Mouse (Mus musculus): ENCODE data around the gene Pear1. TPM values are rescaled to one million over a fixed set of nuclear protein-coding genes. Genes with fewer than 3 reads are reported as not detected.

Pear1 gene
- polyA plus RNA-seq, 1 experiment from 2014 or later = 13.2 TPM

DNA sequence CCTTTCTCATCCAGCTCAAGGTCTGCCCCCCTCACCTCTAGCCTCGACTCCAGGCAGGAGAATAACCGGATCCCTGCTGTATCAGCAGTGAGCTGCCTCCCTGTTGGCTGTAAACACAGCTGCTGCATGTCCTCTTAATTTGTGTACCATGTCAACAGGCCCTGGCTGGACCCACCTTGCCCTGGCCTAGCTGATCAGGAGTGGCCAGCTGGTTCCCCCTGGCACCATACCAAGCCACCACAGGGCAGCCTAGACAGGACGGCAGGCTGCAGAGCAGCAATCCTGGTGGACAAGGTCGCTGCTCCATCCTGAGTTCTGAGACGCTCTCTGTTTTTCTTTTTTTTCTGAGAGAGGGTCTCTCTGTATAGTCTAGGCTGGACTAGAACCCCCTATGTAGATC is 22.4 kb downstream of the Pear1 start:
- no peaks in the 10 kb centered on the region for H3K36me3 ChIP-seq

DNA sequence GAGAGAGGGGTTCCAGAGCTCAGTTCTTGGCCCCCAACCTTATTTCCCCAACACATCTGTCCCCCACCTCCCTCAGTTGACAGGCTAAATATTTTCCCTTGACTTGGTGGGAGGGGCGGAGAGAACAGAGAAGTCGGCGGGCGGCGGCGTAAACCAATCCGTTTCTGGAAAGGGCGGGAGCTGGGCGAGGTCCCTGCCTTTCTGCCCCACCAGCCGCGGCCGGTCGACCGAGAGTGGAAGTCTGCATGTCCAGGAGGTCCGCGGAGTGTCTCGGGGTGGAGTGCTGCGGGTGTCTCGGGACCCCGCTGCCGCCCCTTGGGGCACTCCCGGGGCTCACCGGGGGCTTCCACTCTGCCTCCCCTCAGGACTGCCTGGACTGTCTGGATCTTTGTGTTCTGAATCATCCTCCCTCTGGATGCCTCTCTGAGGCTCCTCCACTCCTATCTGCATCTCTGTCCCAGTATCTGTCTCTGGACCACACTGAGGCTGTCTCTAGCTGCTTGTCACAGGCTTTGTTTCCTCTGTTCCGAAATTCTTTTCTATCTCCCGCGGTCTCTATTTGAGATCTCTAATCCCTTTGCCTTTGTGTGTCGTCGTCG is 27.3 kb downstream of the Pear1 start, which contains the start of gene Insrr:
Gene Insrr, plus strand, starts transcription at position 216 of the 599 bp plus-strand sequence.
- Histone ChIP-seq H3K27me3 (peaks cover 100% of the 10 kb centered on the region), H3K9me3 (replicated peaks) (no peaks in the 10 kb centered on the region), H3K27ac (no peak within 1 kb of the TSS), H3K4me2 (replicated peaks) (peak within 1 kb of the TSS; percentile 54), H3K4me1 (peaks cover 37% of the 10 kb centered on the region), H3K36me3 (no peaks in the 10 kb centered on the region), H3K9ac (peak within 1 kb of the TSS; percentile 49), H3K4me3 (peak within 1 kb of the TSS; percentile 28)
- under 1% methylated on average over 29 of the region's 29 CpGs for WGBS
- no peak for ATAC-seq (ENCODE audit: low FRiP score)

More for the DNA sequence above, 22.4 kb downstream of the Pear1 start:
- H3K4me1 ChIP-seq = peaks cover 26% of the 10 kb centered on the region
- H3K27me3 ChIP-seq = peaks cover 98% of the 10 kb centered on the region
- no peak overlapping the region for H3K4me3 ChIP-seq
- WGBS = 53% methylated on average over 5 of the region's 5 CpGs
- H3K27ac ChIP-seq = no peak overlapping the region
- H3K9me3 ChIP-seq (replicated peaks) = no peaks in the 10 kb centered on the region
- H3K4me2 ChIP-seq (replicated peaks) = no peak overlapping the region
- no peak for ATAC-seq (ENCODE audit: low FRiP score)
- no peak overlapping the region; the same call in 1 of the 2 replicates for H3K9ac ChIP-seq

DNA sequence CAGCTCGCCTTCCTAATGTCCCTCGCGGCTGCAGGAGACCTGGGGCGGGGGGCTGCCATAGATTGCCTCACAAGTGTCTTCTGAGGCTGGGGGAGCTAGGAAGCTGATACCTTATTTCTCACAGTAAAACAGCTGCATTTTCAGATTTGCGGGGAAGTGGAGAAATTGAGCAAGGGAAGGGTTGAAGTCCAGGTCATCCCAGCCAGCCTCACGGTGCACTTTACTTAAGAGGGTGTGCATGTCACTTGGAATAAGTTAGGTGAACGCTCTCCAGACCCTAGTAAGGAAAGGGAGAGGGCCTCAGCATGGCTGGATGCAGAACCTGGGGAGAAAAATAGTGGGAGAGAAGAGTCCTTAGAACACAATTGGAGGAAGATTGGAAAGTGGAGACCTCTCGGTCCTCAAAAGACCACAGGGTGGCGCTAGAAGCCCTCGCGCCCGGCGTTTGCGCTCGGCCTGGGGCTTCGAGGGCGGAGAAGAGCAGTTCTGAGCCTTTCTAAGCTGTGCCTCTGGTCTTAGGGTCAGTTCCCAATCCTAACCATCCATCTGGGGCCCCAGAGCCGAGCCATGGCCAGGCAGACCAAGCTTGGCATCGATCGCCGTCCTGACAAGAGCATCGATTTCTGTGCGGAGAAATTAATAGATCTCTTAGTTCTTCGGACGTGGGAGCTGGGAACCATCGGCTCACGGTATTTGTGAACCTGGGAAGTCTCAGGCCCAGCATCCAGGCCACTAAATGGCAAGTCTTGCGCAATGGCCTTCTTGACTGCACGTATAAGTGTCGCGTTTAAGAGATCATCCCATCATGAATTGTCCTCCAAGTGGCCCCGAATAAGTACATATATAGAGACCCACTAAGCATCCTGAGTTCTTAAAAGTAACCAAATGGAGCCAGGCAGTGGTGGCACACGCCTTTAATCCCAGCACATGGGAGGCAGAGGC is 28.5 kb downstream of the Pear1 start:
- peak overlapping the region; percentile 36 for H3K4me3 ChIP-seq
- H3K4me1 ChIP-seq = peaks cover 37% of the 10 kb centered on the region
- H3K4me2 ChIP-seq (replicated peaks) = peak overlapping the region; percentile 49
- ATAC-seq (ENCODE audit: low FRiP score) = no peak
- H3K9ac ChIP-seq = peak overlapping the region; percentile 40
- no peaks in the 10 kb centered on the region for H3K9me3 ChIP-seq (replicated peaks)
- peaks cover 99% of the 10 kb centered on the region for H3K27me3 ChIP-seq
- WGBS = 14% methylated on average over 33 of the region's 33 CpGs
- no peak overlapping the region for H3K27ac ChIP-seq
- no peaks in the 10 kb centered on the region for H3K36me3 ChIP-seq

DNA sequence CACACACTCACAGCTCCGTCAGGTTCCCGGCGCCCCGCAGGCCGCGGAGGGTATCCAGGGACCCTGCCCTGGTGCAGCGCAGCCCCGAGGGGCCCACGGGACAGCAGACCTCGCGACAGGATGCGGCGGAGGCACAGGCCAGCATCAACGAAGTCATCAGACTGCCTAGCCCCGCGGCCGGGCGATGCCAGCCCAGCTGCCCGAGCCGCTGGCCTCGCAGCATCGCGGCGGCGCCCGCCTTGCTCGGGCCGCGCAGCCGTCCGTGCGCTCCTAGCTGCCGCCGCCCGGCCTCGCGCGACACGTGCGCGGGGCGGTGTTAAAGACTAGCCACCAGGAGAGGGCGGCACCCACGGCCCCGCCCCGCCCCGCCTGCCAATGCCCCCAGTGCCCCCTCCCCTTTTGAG is 29.2 kb downstream of the Pear1 start, which contains the start of gene Ntrk1:
Gene Ntrk1, minus strand, starts transcription at position 241 of the 404 bp plus-strand sequence.
- no peaks in the 10 kb centered on the region for H3K9me3 ChIP-seq (replicated peaks)
- no peaks in the 10 kb centered on the region for H3K36me3 ChIP-seq
- no peak within 1 kb of the TSS for H3K27ac ChIP-seq
- peaks cover 92% of the 10 kb centered on the region for H3K27me3 ChIP-seq
- peak; percentile 53 for ATAC-seq (ENCODE audit: low FRiP score)
- peak within 1 kb of the TSS; percentile 49 for H3K4me2 ChIP-seq (replicated peaks)
- peak within 1 kb of the TSS; percentile 40 for H3K9ac ChIP-seq
- peak within 1 kb of the TSS; percentile 36 for H3K4me3 ChIP-seq
- 1% methylated on average over 41 of the region's 47 CpGs for WGBS
- peaks cover 40% of the 10 kb centered on the region for H3K4me1 ChIP-seq

DNA sequence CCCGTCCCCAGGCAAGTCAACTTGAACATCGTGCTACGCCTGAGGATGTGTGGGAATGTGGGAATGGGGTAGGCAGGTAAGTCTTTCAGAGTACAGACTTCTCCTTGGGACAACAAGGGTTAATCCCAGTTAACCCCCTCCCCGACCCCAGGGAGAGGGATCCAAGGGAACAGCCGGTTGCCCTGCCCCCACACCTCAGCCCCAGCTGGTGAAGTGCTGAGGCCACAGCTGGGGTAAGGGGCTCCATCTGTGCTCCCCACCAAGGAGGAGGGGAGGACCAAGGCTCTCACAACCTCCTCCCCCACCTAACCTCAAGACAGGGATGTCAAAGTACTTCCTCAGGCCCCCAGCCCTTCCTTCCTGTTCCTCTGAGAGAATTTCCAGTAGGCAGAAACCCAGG is 34.3 kb downstream of the Pear1 start:
- peaks cover 27% of the 10 kb centered on the region for H3K4me1 ChIP-seq
- no peak overlapping the region for H3K4me3 ChIP-seq
- WGBS = 38% methylated on average over 5 of the region's 5 CpGs
- H3K36me3 ChIP-seq = no peaks in the 10 kb centered on the region
- no peaks in the 10 kb centered on the region for H3K9me3 ChIP-seq (replicated peaks)
- no peak overlapping the region for H3K9ac ChIP-seq
- no peak overlapping the region for H3K4me2 ChIP-seq (replicated peaks)
- no peak overlapping the region for H3K27ac ChIP-seq
- peaks cover 46% of the 10 kb centered on the region for H3K27me3 ChIP-seq
- peak; percentile 48; the same call in 1 of the 2 replicates for ATAC-seq (ENCODE audit: low FRiP score)

DNA sequence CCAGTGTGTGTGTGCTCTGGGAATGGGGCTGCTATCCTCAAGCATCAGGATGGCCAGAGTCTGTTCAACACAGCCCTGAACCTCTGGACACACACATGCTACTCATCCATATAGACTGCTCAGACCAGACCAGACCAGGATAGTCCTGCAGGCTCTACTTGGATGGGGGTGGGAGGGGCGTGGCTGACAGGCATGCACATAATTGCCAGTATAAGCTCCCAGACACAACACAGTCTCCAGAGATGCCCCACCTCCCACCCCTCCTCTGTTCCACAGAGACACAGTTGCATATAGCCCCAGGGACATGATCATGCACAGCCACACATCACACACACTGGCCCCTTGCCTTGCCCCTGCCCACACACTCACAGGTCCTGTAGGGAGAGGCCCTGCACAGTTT is 34.9 kb downstream of the Pear1 start:
- peak; percentile 48 for ATAC-seq (ENCODE audit: low FRiP score)
- Histone ChIP-seq H3K4me3 (no peak overlapping the region), H3K27ac (no peak overlapping the region), H3K9me3 (replicated peaks) (no peaks in the 10 kb centered on the region), H3K9ac (no peak overlapping the region), H3K4me1 (peaks cover 22% of the 10 kb centered on the region), H3K27me3 (peaks cover 40% of the 10 kb centered on the region), H3K36me3 (no peaks in the 10 kb centered on the region), H3K4me2 (replicated peaks) (no peak overlapping the region)
- 63% methylated on average over 1 of the region's 1 CpGs for WGBS

DNA sequence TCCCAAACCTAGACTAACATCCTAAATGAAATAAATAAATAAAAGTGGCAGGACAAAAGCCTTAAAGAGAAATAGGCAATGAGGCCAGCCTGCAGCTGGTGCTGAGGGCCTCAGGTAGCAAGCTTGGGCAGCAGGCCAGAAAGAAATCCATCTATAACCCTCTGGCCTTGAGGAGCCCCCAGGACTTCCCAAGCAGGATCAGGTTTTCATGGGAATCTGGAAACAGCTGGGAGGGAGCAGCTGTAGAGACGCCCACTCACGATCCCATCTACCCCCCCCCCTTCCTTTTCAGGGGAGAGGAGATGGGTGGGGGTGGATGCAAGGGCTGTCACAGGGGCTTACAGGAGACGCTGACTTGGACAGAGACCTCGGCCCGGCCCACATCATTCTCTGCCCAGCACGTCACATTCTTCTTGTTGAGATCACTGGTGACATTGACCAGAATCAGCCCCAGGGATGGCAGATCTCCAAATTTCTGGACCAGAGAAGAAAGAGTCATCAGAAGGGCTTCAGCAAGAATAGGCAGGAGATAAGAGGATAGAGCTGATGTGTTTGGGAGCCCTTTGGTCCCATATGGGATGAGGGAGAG is 38.4 kb downstream of the Pear1 start:
- ATAC-seq (ENCODE audit: low FRiP score) = no peak
- no peak overlapping the region for H3K4me3 ChIP-seq
- H3K4me2 ChIP-seq (replicated peaks) = no peak overlapping the region
- 58% methylated on average over 6 of the region's 6 CpGs for WGBS
- no peak overlapping the region; the same call in 1 of the 2 replicates for H3K27ac ChIP-seq
- H3K27me3 ChIP-seq = peaks cover 8% of the 10 kb centered on the region; the same call in 1 of the 2 replicates
- no peak overlapping the region for H3K9ac ChIP-seq
- H3K4me1 ChIP-seq = peaks cover 21% of the 10 kb centered on the region
- no peaks in the 10 kb centered on the region for H3K36me3 ChIP-seq
- H3K9me3 ChIP-seq (replicated peaks) = no peaks in the 10 kb centered on the region

DNA sequence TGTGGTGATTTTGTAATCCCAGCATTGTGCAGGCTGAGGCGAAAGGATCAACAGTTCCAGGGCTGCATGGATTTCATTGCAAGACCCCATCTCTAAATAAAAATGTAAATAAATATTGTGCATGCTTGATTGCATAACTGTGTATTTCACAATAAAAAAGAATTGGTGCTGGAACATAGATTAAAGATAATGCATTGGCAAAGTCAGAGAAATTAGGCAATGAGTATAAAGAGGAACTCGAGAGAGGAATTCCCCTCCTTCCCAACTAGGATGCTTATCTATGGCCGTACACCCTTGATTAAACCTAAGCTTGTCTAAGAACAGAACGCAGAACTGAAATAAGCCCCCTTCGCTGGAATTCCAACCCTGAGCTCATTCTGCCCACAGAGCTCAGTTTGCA is 39.0 kb downstream of the Pear1 start:
- Histone ChIP-seq H3K27ac (0 out of 2 replicates have a peak overlapping the region, but pooled peaks have one; percentile 2), H3K9ac (no peak overlapping the region), H3K4me1 (peaks cover 20% of the 10 kb centered on the region), H3K9me3 (replicated peaks) (no peaks in the 10 kb centered on the region), H3K27me3 (peaks cover 8% of the 10 kb centered on the region; the same call in 1 of the 2 replicates), H3K36me3 (no peaks in the 10 kb centered on the region), H3K4me2 (replicated peaks) (no peak overlapping the region), H3K4me3 (no peak overlapping the region)
- ATAC-seq (ENCODE audit: low FRiP score) = no peak
- WGBS = 86% methylated on average over 5 of the region's 5 CpGs

DNA sequence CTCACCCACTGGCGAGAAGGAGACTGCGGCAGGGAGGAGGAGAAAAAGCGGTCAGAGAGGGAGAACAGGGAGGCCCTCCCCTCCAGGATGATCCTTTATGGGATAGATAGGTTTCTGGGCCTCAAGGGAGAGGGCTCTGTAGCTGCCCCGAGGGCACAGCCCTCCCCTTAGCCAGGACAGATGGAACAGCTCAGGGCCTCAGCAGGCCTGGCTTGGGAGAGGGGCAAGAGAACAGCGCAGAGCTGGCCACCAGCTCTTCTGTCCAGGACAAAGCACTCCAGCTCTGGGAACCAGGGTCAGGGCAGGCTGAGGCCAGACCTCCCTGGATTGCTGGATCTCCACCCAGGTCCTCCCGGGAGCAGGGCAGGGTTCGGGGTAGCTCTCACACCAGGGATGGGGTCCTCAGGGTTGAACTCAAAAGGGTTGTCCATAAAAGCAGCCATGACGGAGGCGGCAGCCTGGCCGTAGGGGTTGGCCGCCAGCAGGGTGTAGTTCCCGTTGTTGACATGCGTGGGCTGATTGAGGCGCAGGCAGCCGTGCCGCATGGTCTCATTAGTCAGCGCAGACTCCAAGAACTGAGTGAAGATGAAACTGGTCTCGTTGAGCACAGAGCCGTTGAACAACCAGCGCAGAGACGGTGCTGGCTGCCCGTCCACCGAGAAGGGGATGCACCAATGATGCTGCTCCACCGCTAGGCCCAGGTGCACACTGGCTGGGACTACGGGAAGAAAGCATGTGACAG is 40.7 kb downstream of the Pear1 start:
- no peak for ATAC-seq (ENCODE audit: low FRiP score)
- H3K9ac ChIP-seq = no peak overlapping the region
- H3K27ac ChIP-seq = no peak overlapping the region
- no peaks in the 10 kb centered on the region for H3K9me3 ChIP-seq (replicated peaks)
- no peaks in the 10 kb centered on the region for H3K36me3 ChIP-seq
- H3K27me3 ChIP-seq = peaks cover 13% of the 10 kb centered on the region
- H3K4me3 ChIP-seq = no peak overlapping the region
- WGBS = 83% methylated on average over 25 of the region's 25 CpGs
- no peak overlapping the region for H3K4me2 ChIP-seq (replicated peaks)
- H3K4me1 ChIP-seq = peaks cover 20% of the 10 kb centered on the region

DNA sequence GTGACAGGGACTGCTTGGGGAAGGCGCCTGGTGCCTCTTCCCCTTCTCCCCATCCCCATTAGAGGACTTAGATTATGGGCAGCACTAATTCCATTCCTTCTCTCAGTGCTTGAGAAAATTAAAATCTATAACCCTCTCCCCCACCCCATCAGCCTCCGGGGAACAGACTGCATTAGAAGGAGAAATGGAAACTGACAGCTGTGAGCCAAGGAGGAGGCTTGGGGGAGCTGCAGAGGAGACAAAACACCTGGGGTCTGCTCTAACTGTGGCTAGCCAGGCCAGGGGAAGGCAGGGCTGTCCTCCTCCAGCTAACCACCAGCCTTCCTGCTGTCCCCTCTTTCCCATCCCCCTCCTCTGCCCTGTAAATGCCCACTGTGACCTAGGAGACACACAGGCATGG is 45.0 kb downstream of the Pear1 start:
- H3K27me3 ChIP-seq = peaks cover 28% of the 10 kb centered on the region
- H3K36me3 ChIP-seq = no peaks in the 10 kb centered on the region
- H3K4me3 ChIP-seq = no peak overlapping the region
- no peak overlapping the region for H3K4me2 ChIP-seq (replicated peaks)
- no peak overlapping the region for H3K9ac ChIP-seq
- ATAC-seq (ENCODE audit: low FRiP score) = peak; percentile 59
- H3K27ac ChIP-seq = peak overlapping the region; percentile 72
- peaks cover 43% of the 10 kb centered on the region for H3K4me1 ChIP-seq
- no peaks in the 10 kb centered on the region for H3K9me3 ChIP-seq (replicated peaks)
- 21% methylated on average over 2 of the region's 2 CpGs for WGBS

DNA sequence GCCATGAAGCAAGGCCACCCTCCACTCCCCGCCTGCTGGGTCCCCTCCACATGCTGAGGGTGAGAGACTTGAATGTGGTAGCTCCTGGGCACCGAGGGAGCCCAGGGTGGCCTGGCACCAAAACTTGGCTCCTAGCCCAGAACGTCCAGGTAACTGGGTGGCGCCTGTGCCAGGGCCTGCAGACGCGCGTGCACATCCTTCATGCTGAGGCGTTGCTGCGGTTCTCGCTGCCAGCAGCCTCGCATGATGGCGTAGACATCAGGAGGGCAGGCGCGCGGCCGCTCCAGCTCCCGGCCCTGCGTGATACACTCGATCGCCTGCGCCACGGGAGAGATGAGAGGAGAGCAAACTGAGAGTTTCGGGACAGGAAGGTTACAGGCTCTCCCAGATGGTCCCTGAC is 45.8 kb downstream of the Pear1 start:
- 47% methylated on average over 23 of the region's 23 CpGs for WGBS
- Histone ChIP-seq H3K4me3 (no peak overlapping the region), H3K36me3 (no peaks in the 10 kb centered on the region), H3K27me3 (peaks cover 28% of the 10 kb centered on the region), H3K9me3 (replicated peaks) (no peaks in the 10 kb centered on the region), H3K4me1 (peaks cover 49% of the 10 kb centered on the region), H3K27ac (peak overlapping the region; percentile 72), H3K4me2 (replicated peaks) (no peak overlapping the region), H3K9ac (no peak overlapping the region)
- peak; percentile 4; the same call in 1 of the 2 replicates for ATAC-seq (ENCODE audit: low FRiP score)
